Mouse (Mus musculus): ENCODE measurements at regions not wholly inside any gene's neighbourhood (a gene's known extent, or its start where the extent isn't known, plus 50 kb on each side); places are given as distances from the start of the nearest gene placed in this dataset.
A peak's percentile ranks its signal among the peaks of the same experiment; 100 is the strongest.

- Histone ChIP-seq H3K9me3 (ENCODE audit: control insufficient read depth, low read length) (no peaks in the 10 kb centered on the region), H3K4me1 (replicated peaks; ENCODE audit: control insufficient read depth, insufficient read depth) (no peaks in the 10 kb centered on the region), H3K4me3 (ENCODE audit: low read depth, low read length) (no peak overlapping the region), H3K27me3 (ENCODE audit: control insufficient read depth, insufficient read depth, low read length) (no peaks in the 10 kb centered on the region), H3K36me3 (ENCODE audit: control insufficient read depth, insufficient read depth, low read length) (no peaks in the 10 kb centered on the region), H3K27ac (replicated peaks) (no peak overlapping the region), H3K4me2 (replicated peaks; ENCODE audit: low read depth) (no peak overlapping the region), H3K9ac (ENCODE audit: low read length) (no peak overlapping the region)
- 52% methylated on average over 13 of the region's 13 CpGs for WGBS
- TF ChIP-seq EP300 (optimal IDR thresholded peaks at IDR 0.05) (no peak), CTCF (IDR thresholded peaks at IDR 0.05; ENCODE audit: low read depth) (no peak)
- no peak for DNase-seq (ENCODE audit: low spot score)
- no peak for ATAC-seq (ENCODE audit: low FRiP score, low TSS enrichment)
These were observed 63.4 kb downstream of the Irx2 start for GRCm38 (mm10) chr13:72691783-72692729.

GRCm38 (mm10) chr13:72707469-72707868 lies 78.8 kb downstream of the Irx2 start:
- Histone ChIP-seq H3K27ac (replicated peaks) (no peak overlapping the region), H3K4me1 (replicated peaks; ENCODE audit: control insufficient read depth, insufficient read depth) (no peaks in the 10 kb centered on the region), H3K4me2 (replicated peaks; ENCODE audit: low read depth) (no peak overlapping the region), H3K9ac (ENCODE audit: low read length) (no peak overlapping the region), H3K9me3 (ENCODE audit: control insufficient read depth, low read length) (no peaks in the 10 kb centered on the region), H3K4me3 (ENCODE audit: low read depth, low read length) (no peak overlapping the region), H3K27me3 (ENCODE audit: control insufficient read depth, insufficient read depth, low read length) (no peaks in the 10 kb centered on the region), H3K36me3 (ENCODE audit: control insufficient read depth, insufficient read depth, low read length) (no peaks in the 10 kb centered on the region)
- DNase-seq (ENCODE audit: low spot score) (no peak), ATAC-seq (ENCODE audit: low FRiP score, low TSS enrichment) (no peak)
- 68% methylated on average over 3 of the region's 3 CpGs for WGBS
- TF ChIP-seq CTCF (IDR thresholded peaks at IDR 0.05; ENCODE audit: low read depth) (no peak), EP300 (optimal IDR thresholded peaks at IDR 0.05) (no peak)

GRCm38 (mm10) chr13:72708728-72709127 lies 80.1 kb downstream of the Irx2 start:
- WGBS, result 32% methylated on average over 2 of the region's 2 CpGs
- H3K4me3 ChIP-seq (ENCODE audit: low read depth, low read length), result no peak overlapping the region
- H3K27ac ChIP-seq (replicated peaks), result no peak overlapping the region
- no peak overlapping the region for H3K9ac ChIP-seq (ENCODE audit: low read length)
- no peak overlapping the region for H3K4me2 ChIP-seq (replicated peaks; ENCODE audit: low read depth)
- TF ChIP-seq CTCF (IDR thresholded peaks at IDR 0.05; ENCODE audit: low read depth) (no peak), EP300 (optimal IDR thresholded peaks at IDR 0.05) (no peak)
- no peaks in the 10 kb centered on the region for H3K9me3 ChIP-seq (ENCODE audit: control insufficient read depth, low read length)
- H3K4me1 ChIP-seq (replicated peaks; ENCODE audit: control insufficient read depth, insufficient read depth), result no peaks in the 10 kb centered on the region
- no peak for ATAC-seq (ENCODE audit: low FRiP score, low TSS enrichment)
- H3K36me3 ChIP-seq (ENCODE audit: control insufficient read depth, insufficient read depth, low read length), result no peaks in the 10 kb centered on the region
- no peaks in the 10 kb centered on the region for H3K27me3 ChIP-seq (ENCODE audit: control insufficient read depth, insufficient read depth, low read length)
- no peak for DNase-seq (ENCODE audit: low spot score)

GRCm38 (mm10) chr13:72710051-72710450 lies 81.4 kb downstream of the Irx2 start:
- H3K27ac ChIP-seq (replicated peaks), result no peak overlapping the region
- no peak overlapping the region for H3K9ac ChIP-seq (ENCODE audit: low read length)
- no peaks in the 10 kb centered on the region for H3K36me3 ChIP-seq (ENCODE audit: control insufficient read depth, insufficient read depth, low read length)
- WGBS, result 65% methylated on average over 5 of the region's 5 CpGs
- DNase-seq (ENCODE audit: low spot score) (no peak), ATAC-seq (ENCODE audit: low FRiP score, low TSS enrichment) (no peak)
- no peaks in the 10 kb centered on the region for H3K27me3 ChIP-seq (ENCODE audit: control insufficient read depth, insufficient read depth, low read length)
- no peaks in the 10 kb centered on the region for H3K9me3 ChIP-seq (ENCODE audit: control insufficient read depth, low read length)
- TF ChIP-seq EP300 (optimal IDR thresholded peaks at IDR 0.05) (no peak), CTCF (IDR thresholded peaks at IDR 0.05; ENCODE audit: low read depth) (no peak)
- H3K4me3 ChIP-seq (ENCODE audit: low read depth, low read length), result no peak overlapping the region
- H3K4me2 ChIP-seq (replicated peaks; ENCODE audit: low read depth), result no peak overlapping the region
- H3K4me1 ChIP-seq (replicated peaks; ENCODE audit: control insufficient read depth, insufficient read depth), result no peaks in the 10 kb centered on the region

GRCm38 (mm10) chr13:72711136-72711535 lies 82.5 kb downstream of the Irx2 start:
- H3K4me1 ChIP-seq (replicated peaks; ENCODE audit: control insufficient read depth, insufficient read depth), result no peaks in the 10 kb centered on the region
- H3K9me3 ChIP-seq (ENCODE audit: control insufficient read depth, low read length), result no peaks in the 10 kb centered on the region
- no peak overlapping the region for H3K4me3 ChIP-seq (ENCODE audit: low read depth, low read length)
- ATAC-seq (ENCODE audit: low FRiP score, low TSS enrichment), result no peak
- no peak overlapping the region for H3K9ac ChIP-seq (ENCODE audit: low read length)
- 22% methylated on average over 8 of the region's 8 CpGs for WGBS
- no peaks in the 10 kb centered on the region for H3K36me3 ChIP-seq (ENCODE audit: control insufficient read depth, insufficient read depth, low read length)
- H3K4me2 ChIP-seq (replicated peaks; ENCODE audit: low read depth), result no peak overlapping the region
- DNase-seq (ENCODE audit: low spot score), result no peak
- TF ChIP-seq CTCF (IDR thresholded peaks at IDR 0.05; ENCODE audit: low read depth), result no peak
- TF ChIP-seq EP300 (optimal IDR thresholded peaks at IDR 0.05), result peak; percentile 54
- H3K27me3 ChIP-seq (ENCODE audit: control insufficient read depth, insufficient read depth, low read length), result no peaks in the 10 kb centered on the region
- H3K27ac ChIP-seq (replicated peaks), result peak overlapping the region; percentile 53; the same call in 1 of the 2 replicates

GRCm38 (mm10) chr13:72711842-72712330 lies 83.3 kb downstream of the Irx2 start:
- H3K27me3 ChIP-seq (ENCODE audit: control insufficient read depth, insufficient read depth, low read length), result no peaks in the 10 kb centered on the region
- H3K4me3 ChIP-seq (ENCODE audit: low read depth, low read length), result no peak overlapping the region
- H3K36me3 ChIP-seq (ENCODE audit: control insufficient read depth, insufficient read depth, low read length), result no peaks in the 10 kb centered on the region
- no peak overlapping the region for H3K9ac ChIP-seq (ENCODE audit: low read length)
- no peak for ATAC-seq (ENCODE audit: low FRiP score, low TSS enrichment)
- no peak for TF ChIP-seq CTCF (IDR thresholded peaks at IDR 0.05; ENCODE audit: low read depth)
- TF ChIP-seq EP300 (optimal IDR thresholded peaks at IDR 0.05), result no peak
- no peaks in the 10 kb centered on the region for H3K9me3 ChIP-seq (ENCODE audit: control insufficient read depth, low read length)
- no peak overlapping the region for H3K4me2 ChIP-seq (replicated peaks; ENCODE audit: low read depth)
- no peaks in the 10 kb centered on the region for H3K4me1 ChIP-seq (replicated peaks; ENCODE audit: control insufficient read depth, insufficient read depth)
- DNase-seq (ENCODE audit: low spot score), result no peak
- H3K27ac ChIP-seq (replicated peaks), result no peak overlapping the region
- WGBS, result 51% methylated on average over 4 of the region's 4 CpGs

Measured in stomach, postnatal 0 days (tissue).